Mouse (Mus musculus): Measurements from ENCODE around the gene Ifi47. TPM values are rescaled to one million over a fixed set of nuclear protein-coding genes. Genes with fewer than 3 reads are reported as not detected.

The Ifi47 gene
- polyA plus RNA-seq, 1 experiment, result 26.9 TPM

DNA sequence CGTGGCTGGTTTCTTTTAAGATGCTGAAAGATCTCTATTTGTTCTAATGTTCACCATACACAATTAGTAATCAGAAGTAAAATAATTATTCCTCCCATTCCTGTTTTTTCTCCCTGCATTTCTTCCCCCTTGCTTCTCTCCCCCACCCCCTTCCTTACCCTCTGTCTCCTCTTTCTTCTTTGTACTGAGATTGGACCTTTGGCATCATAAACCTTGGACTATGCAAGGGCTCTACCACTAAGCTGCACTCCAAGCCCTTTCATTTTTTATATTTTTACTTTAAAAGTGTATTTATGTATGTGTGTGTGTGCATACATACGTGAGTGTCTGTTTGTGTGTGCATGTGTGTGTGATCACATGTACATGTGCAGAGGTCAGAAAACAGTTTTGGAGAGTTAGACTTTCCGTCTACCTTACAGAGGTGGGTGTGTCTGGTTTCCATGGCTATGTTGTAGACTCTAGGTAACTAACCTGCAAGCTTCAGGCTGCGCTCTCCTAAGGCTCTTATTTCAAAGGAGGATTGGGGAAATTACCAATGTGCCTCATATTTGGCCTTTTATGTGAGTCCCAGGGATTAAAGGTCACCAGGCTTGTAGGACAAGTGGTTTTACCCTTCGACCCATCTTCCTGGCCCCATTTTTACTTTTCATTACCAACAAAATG, 12.7 kb downstream of the Ifi47 start:
- DNase-seq (ENCODE audit: low read depth, low spot score), result no peak
- WGBS, result 34% methylated on average over 5 of the region's 5 CpGs

- DNase-seq (ENCODE audit: low read depth, low spot score), result no peak
- WGBS, result 59% methylated on average over 3 of the region's 3 CpGs
Measured at GRCm38 (mm10) chr11:49089735-49090507, 13.5 kb downstream of the Ifi47 start.

GRCm38 (mm10) chr11:49090551-49090950, 14.2 kb downstream of the Ifi47 start:
- 82% methylated on average over 5 of the region's 5 CpGs for WGBS
- no peak for DNase-seq (ENCODE audit: low read depth, low spot score)

DNA sequence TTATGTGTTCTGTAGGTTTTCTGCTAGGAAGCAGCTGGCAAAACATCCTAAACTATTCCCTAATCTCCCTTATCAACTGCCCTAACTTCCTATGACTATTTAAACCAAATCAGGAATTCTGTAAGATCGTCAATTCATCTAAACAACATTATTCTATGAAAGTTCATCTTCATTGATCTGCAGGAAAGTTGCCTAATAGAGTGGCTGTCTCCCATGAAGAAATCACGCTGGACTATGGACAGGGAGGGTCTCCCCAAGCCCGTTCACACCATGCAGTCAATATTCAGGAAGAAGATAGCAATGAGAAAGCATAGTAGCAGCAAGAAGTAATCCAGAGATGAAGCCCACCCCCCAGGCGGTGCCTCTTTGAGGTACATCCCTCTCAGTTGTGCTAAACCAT, 14.8 kb downstream of the Ifi47 start:
- no peak for DNase-seq (ENCODE audit: low read depth, low spot score)
- WGBS, result 71% methylated on average over 4 of the region's 4 CpGs

GRCm38 (mm10) chr11:49092053-49092586, 15.7 kb downstream of the Ifi47 start:
- DNase-seq (ENCODE audit: low read depth, low spot score), result no peak
- 95% methylated on average over 1 of the region's 1 CpGs for WGBS

GRCm38 (mm10) chr11:49092786-49093185, 16.4 kb downstream of the Ifi47 start:
- WGBS, result 87% methylated on average over 2 of the region's 2 CpGs
- no peak for DNase-seq (ENCODE audit: low read depth, low spot score)

- WGBS, result 82% methylated on average over 6 of the region's 6 CpGs
- DNase-seq (ENCODE audit: low read depth, low spot score), result no peak
Measured at GRCm38 (mm10) chr11:49093861-49094660, 17.7 kb downstream of the Ifi47 start.

GRCm38 (mm10) chr11:49095367-49095766, 19.0 kb downstream of the Ifi47 start:
- 93% methylated on average over 4 of the region's 4 CpGs for WGBS
- DNase-seq (ENCODE audit: low read depth, low spot score), result no peak

GRCm38 (mm10) chr11:49100409-49100808, 24.0 kb downstream of the Ifi47 start:
- WGBS, result 88% methylated on average over 3 of the region's 3 CpGs
- DNase-seq (ENCODE audit: low read depth, low spot score), result no peak

- 62% methylated on average over 5 of the region's 5 CpGs for WGBS
- DNase-seq (ENCODE audit: low read depth, low spot score), result no peak
Measured at GRCm38 (mm10) chr11:49101500-49101899, 25.1 kb downstream of the Ifi47 start.

DNA sequence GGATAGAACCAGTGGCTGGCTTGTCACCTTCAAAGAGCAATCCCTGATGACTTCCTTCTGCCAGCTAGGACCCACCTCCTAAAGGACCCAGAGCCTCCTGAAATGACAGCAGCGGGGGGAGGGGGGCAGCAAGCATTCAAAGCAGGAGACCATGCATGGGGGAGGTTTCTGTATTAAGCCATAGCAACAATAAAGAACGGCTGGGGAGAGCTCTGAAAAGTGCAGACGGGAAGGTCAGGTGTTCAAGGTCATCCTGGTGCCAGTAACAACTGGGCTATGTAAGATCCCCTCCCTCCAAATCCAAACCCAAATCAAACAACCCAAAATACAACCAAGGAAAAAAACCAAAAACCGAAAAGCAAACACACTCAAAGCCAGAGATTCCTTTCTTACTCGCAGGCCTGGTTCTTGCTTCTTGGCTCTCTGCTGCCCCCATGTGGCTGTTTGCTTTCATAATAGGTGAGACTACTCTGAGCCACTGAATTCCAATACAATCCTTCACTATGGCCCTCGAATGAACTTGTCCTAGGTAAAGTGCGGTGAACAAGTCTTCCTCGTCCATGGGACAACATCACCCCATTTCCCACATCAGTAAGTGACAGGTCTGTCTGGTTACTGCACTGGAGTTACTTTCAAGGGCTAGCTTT, 26.8 kb downstream of the Ifi47 start:
- DNase-seq (ENCODE audit: low read depth, low spot score), result peak; percentile 90
- 12% methylated on average over 8 of the region's 8 CpGs for WGBS

- WGBS, result 57% methylated on average over 1 of the region's 1 CpGs
- DNase-seq (ENCODE audit: low read depth, low spot score), result no peak
Measured at GRCm38 (mm10) chr11:49105752-49106151, 29.4 kb downstream of the Ifi47 start.

DNA sequence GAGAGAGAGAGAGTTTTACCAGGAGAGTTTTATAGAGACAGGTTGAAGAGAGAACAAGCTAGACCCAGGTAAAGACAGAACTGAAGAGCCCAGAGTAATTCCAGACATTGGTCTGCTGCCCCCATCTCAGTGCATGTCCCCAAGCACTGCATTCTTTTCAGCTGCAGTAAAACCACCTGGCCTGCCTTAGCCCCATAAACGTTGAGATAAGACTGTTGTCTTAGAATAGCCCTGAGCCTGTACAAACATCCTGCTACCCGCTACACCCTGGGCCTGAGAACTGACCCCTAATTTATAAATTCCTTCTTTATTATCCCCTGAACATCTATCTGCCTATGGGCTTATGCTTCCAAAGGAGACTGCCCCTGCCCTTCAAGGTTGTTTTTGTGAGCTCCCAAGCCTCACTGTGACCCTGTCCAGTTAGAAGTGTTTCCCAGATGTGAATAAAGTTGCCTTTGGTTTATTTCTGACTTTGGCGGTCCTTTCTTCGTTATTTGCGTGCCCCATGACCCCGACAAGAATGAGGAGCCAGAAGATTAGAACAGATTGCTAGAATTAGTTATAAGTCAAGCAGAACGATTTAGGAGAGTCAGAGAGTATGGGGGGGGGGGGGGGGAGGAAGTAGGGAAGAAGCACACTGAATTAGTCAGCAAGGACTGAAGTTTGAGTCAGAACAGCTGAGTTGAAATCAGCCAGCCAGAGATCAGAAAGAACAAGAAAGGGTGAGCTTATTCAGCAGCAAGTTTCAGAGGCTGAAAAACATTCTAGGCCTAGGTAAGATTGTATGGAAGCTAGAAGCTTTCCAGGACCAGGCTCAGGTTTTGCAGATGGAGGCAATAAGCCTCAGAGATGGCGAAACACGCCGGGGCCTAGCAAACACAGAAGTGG, 31.5 kb downstream of the Ifi47 start:
- no peak for DNase-seq (ENCODE audit: low read depth, low spot score)
- 31% methylated on average over 10 of the region's 10 CpGs for WGBS

GRCm38 (mm10) chr11:49108833-49109232, 32.4 kb downstream of the Ifi47 start:
- no peak for DNase-seq (ENCODE audit: low read depth, low spot score)
- 73% methylated on average over 1 of the region's 1 CpGs for WGBS

GRCm38 (mm10) chr11:49111000-49111399, 34.6 kb downstream of the Ifi47 start:
- no peak for DNase-seq (ENCODE audit: low read depth, low spot score)
- 84% methylated on average over 1 of the region's 1 CpGs for WGBS

- 45% methylated on average over 6 of the region's 6 CpGs for WGBS
- DNase-seq (ENCODE audit: low read depth, low spot score), result no peak
Measured at GRCm38 (mm10) chr11:49112624-49113219, 36.3 kb downstream of the Ifi47 start.

GRCm38 (mm10) chr11:49114158-49114557, 37.8 kb downstream of the Ifi47 start:
- DNase-seq (ENCODE audit: low read depth, low spot score), result no peak
- WGBS, result 31% methylated on average over 2 of the region's 2 CpGs

DNA sequence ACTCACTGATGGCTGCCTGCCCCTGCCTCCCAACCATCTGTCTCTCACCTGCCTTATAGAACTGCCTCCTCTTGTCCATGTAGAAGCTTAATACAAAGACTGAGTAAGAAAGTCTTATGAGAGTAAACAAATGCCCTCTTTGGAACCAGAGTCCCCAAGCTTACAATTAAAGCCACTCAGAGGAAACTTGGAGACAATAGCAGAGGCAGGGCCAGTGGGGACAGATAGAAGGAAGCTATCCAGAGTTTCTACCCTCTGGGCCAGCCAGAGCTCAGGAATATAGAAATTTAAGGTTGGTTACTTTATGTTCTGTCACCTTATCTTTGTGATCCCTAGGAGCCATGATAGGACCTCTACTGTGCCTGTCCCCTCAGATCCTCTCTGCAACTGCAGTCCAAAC, 38.4 kb downstream of the Ifi47 start, which contains the start of gene Olfr1396:
Gene Olfr1396 (minus strand): TSS at position 101 of the 400 bp plus-strand sequence.
- no peak for DNase-seq (ENCODE audit: low read depth, low spot score)

Data from large intestine, adult 2 months (tissue).